Mouse (Mus musculus) megakaryocyte, embryonic 14.5 days (primary cell): ENCODE data around the gene Prss32. TPM values are rescaled to one million over a fixed set of nuclear protein-coding genes. Genes with fewer than 3 reads are reported as not detected.
"Not testable (repeated sequence)": the region's sequence is repeated elsewhere in the genome, so short reads cannot be mapped to it uniquely, and the experiment has no call there.

ENCODE experiments used
- H3K27me3 ChIP-seq: replicated peaks from 2 replicates; pipeline ENCODE3; 2012; ENCODE audit warnings: inconsistent platforms
- H3K36me3 ChIP-seq: replicated peaks from 2 replicates; pipeline ENCODE3; 2012; ENCODE audit warnings: low read length, inconsistent platforms, mixed read lengths
- H3K4me1 ChIP-seq: 2 replicates; pipeline ENCODE4 v1.6.1; 2012; ENCODE audit warnings: inconsistent platforms
- H3K4me3 ChIP-seq: replicated peaks from 2 replicates; pipeline ENCODE3; 2012; ENCODE audit warnings: moderate library complexity, mild to moderate bottlenecking, inconsistent platforms
- H3K9me3 ChIP-seq: 2 replicates; pipeline ENCODE4 v1.6.1; 2012; ENCODE audit warnings: inconsistent platforms
- FLI1 ChIP-seq: IDR thresholded peaks from 2 replicates; pipeline ENCODE4 v1.6.1; 2012; ENCODE audit warnings: low read length, inconsistent platforms, mixed read lengths
- GATA1 ChIP-seq: IDR thresholded peaks from 3 replicates; pipeline ENCODE4 v1.6.1; 2012; ENCODE audit warnings: mixed read lengths, low read length, inconsistent platforms, borderline replicate concordance
- polyA plus RNA-seq: library from polyadenylated mRNA; stranded (reverse); fragments of >175 nt; gene quantifications from 2 replicates; pipeline ENCODE4 v1.2.3, GENCODE M21; 2012; ENCODE audit warnings: low replicate concordance; ENCODE audit not compliant: insufficient read depth

Gene Prss32
- polyA plus RNA-seq, 1 experiment: not detected

DNA sequence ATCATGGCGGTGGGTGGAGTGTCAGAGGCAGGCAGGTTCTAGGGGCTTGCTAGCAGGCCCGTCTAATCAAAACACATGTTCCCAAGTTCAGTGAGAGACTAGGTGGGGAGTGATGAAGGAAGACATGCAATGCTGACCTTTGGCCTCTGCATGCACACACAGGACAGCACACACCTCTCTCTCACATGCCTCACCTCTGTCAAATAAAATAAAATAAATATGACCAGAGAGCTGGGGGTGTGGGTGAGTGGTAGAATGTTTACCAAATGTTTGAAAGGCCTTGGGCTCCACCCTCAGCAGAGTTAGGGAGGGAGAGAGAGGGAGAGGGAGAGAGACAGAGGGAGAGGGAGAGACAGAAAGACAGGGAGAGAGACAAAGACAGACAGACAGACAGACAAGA is 14.3 kb downstream of the Prss32 start:
- Histone ChIP-seq H3K9me3 (0 out of 2 replicates have a peak, but pooled peaks cover under 1% of the 10 kb centered on the region), H3K27me3 (peaks cover 32% of the 10 kb centered on the region), H3K4me1 (peaks cover 5% of the 10 kb centered on the region; the same call in 1 of the 2 replicates), H3K4me3 (no peak overlapping the region), H3K36me3 (no peaks in the 10 kb centered on the region)
- TF ChIP-seq FLI1: no peak

DNA sequence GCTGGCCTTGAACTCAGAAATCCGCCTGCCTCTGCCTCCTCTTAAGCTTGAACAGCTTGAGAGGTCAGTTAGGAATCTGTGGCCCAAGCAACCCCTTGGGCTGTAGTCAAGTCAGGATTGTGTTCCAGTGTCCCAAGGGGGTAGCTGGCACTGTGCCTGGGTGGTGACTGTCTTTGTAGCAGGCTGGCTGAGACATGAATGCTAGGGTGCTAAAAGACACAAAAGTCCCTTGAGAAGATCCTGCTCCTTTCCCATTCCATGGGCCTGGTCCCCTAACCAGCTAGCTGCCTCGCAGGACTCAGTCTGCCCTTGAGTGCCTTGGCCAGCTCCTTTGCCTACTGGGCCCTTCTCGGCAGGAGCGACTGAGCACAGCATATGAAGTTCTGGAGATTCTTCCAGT is 19.3 kb downstream of the Prss32 start:
- Histone ChIP-seq H3K27me3 (peaks cover 28% of the 10 kb centered on the region), H3K9me3 (peaks cover 18% of the 10 kb centered on the region), H3K4me1 (no peaks in the 10 kb centered on the region), H3K36me3 (no peaks in the 10 kb centered on the region), H3K4me3 (no peak overlapping the region)
- TF ChIP-seq FLI1 (no peak), GATA1 (no peak)

DNA sequence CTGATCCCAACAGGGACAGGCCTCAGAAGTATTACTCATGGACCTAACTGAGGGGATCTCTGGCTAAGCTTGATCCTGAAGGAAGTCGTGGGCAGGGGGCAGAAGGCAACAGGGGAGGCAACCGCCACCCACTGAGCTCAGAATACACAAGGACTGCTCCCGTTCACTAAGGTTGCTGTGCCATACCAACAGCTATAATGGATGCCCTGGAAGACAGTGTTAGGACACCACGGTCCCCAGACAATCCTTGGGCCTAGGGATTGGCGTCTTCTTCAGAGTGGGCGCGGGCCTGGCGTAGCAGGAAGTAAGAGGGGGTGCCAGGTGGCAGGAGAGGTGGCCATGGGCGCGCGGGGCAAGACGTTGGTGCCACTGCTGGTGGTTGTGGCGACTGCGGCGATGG is 24.1 kb downstream of the Prss32 start, which contains the start of gene Prss21:
Gene Prss21 (plus strand): TSS at position 301 of the 400 bp plus-strand sequence.
- Histone ChIP-seq H3K36me3 (no peaks in the 10 kb centered on the region), H3K4me3 (no peak within 1 kb of the TSS), H3K9me3 (peaks cover 22% of the 10 kb centered on the region), H3K4me1 (no peaks in the 10 kb centered on the region), H3K27me3 (peaks cover 30% of the 10 kb centered on the region)
- TF ChIP-seq FLI1 (no peak), GATA1 (no peak)

DNA sequence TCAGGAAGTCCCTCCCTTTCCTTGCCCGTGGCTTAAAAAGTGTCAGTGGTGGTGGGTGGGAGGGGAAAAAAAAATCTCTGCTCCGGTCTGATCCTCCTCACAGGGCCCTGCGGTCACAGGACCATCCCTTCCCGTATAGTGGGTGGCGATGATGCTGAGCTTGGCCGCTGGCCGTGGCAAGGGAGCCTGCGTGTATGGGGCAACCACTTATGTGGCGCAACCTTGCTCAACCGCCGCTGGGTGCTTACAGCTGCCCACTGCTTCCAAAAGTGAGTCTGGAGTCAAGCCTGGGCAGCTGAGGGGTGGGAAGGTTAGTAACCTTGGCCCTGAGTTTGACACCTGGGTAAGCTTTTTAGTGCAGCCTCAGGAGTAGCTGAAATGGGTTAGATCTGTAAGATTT is 24.9 kb downstream of the Prss32 start:
- no peak overlapping the region for H3K4me3 ChIP-seq
- TF ChIP-seq GATA1 (no peak), FLI1 (no peak)
- no peaks in the 10 kb centered on the region for H3K36me3 ChIP-seq
- peaks cover 15% of the 10 kb centered on the region for H3K9me3 ChIP-seq
- H3K4me1 ChIP-seq: no peaks in the 10 kb centered on the region
- peaks cover 26% of the 10 kb centered on the region for H3K27me3 ChIP-seq

DNA sequence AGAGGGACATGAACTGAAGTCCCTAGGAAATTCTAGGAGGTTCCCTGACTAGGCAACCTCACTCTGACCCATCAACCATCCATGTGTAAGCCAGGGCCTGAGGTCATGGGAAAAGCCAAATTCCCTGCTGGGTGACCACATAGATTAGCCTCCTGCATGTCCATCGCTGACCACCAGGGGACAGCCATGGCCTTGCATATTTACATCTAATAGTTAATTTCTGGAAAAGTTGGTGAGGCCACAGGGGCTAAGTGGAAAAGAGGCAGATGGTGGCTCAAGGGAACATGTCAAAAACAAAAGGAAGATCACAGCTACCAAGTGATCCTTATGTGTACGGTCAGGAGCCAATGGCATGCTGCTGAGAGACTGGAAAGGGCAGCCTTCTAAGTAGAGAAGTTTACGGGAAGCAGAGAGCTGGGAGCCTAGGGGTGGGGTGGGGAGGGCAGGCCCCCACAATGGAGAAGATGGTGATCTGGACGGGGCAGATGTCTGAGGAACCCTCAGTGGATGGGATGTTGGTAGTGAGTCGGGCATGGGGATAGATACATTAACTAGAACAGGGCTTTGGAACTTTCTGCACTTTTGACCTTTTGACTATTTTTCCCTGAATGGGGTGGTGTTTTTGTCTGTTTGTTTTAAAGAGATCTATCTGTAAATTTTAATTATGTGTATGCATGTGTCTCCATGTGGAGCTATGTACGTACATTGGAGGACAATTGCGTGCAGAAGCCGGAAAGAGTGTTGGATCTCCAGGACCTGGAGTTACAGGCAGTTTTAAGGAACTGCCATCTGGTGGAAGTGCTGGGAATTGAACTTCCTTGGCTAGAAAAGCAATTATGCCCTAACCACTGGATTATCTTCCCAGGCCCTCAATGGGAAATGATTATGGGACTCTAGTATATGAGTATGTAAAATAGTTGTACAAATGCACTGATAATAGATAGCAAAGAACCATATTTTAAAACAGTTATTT is 30.5 kb downstream of the Prss32 start:
- 0 out of 2 replicates have a peak, but pooled peaks cover 4% of the 10 kb centered on the region for H3K4me1 ChIP-seq
- peaks cover 21% of the 10 kb centered on the region for H3K27me3 ChIP-seq
- no peak for TF ChIP-seq FLI1
- no peak for TF ChIP-seq GATA1
- H3K4me3 ChIP-seq: no peak overlapping the region
- no peaks in the 10 kb centered on the region for H3K36me3 ChIP-seq
- H3K9me3 ChIP-seq: peaks cover 3% of the 10 kb centered on the region; the same call in 1 of the 2 replicates

DNA sequence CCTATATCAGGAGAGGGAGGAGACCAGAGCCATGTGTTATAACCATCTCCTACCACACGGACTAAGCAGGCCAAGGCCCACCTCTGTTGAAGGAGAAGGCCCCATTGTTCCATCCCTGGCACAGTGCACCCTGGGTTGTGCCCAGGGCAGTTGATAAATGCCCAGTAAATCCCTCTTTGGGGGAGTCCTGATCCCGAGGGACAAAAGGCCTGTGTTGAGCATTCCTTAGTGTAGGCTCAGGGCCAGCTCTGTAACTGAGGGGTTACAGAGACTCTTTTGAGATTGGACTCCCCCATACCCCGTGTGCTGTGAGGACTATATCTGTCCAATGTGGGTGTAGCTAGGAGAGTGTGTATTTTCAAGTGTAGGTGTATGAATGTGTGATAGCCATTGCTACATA is 33.1 kb downstream of the Prss32 start:
- Histone ChIP-seq H3K4me3 (no peak overlapping the region), H3K9me3 (no peaks in the 10 kb centered on the region), H3K4me1 (0 out of 2 replicates have a peak, but pooled peaks cover 4% of the 10 kb centered on the region), H3K27me3 (peaks cover 13% of the 10 kb centered on the region), H3K36me3 (no peaks in the 10 kb centered on the region)
- TF ChIP-seq FLI1 (no peak), GATA1 (no peak)

DNA sequence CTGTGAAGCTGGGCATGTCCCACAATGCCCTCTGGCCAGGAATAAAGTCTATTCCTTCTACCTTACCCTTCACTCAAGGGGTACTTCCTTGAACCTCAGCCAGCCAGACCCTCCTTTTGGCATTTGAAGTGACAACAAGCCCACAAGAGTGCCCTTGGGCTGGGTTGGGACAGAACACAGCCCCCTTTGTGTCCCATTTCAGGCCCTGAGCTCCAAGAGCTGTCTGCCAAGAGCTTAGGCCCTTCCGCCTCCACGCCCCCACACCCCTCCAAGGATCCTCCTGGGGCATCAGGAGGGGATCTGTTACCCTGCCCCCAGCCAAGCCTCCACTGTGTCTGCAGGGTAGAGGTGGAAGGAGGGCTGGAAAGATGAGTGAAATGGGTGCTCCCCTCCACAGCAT is 33.5 kb downstream of the Prss32 start:
- Histone ChIP-seq H3K27me3 (peaks cover 9% of the 10 kb centered on the region), H3K4me1 (0 out of 2 replicates have a peak, but pooled peaks cover 4% of the 10 kb centered on the region), H3K36me3 (no peaks in the 10 kb centered on the region), H3K9me3 (no peaks in the 10 kb centered on the region), H3K4me3 (no peak overlapping the region)
- no peak for TF ChIP-seq FLI1
- no peak for TF ChIP-seq GATA1

DNA sequence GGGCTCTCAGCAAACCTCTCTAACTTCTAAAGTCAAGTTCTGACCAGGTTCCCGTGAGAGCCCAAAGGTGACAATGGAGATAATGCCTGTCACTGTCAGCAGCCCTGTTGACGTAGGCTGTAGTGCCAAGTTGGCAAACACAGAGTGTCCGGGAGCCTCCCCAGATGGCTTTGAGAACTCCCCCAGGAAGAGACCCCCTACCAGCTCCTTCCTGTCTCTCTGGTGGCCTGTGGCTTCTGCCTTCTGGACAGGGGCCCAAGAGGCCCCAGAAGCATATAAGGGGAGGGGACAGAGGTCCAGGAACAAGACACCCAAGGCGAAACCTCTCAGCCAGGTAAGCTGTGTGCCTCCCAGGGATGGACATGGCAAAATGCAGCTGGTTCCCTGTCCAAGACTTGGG is 36.9 kb downstream of the Prss32 start, which contains the start of the genes Dcpp1 and Dcpp2:
Gene Dcpp1 (plus strand): TSS at position 301 of the 400 bp plus-strand sequence.
Gene Dcpp2 (plus strand): TSS at position 305 of the 400 bp plus-strand sequence.
- not testable (repeated sequence) for H3K27me3 ChIP-seq, H3K4me3 ChIP-seq, H3K9me3 ChIP-seq, H3K4me1 ChIP-seq, H3K36me3 ChIP-seq

Other genes starting within 250 kb of the Prss32 start
- gene Zfp13, start 244.4 kb upstream of the Prss32 start, polyA plus RNA-seq: 0.96 TPM in 1 of 2 replicates, not detected in the other
- not detected in 2 replicates for gene Zscan10, start 243.0 kb upstream of the Prss32 start, polyA plus RNA-seq
- not detected in 2 replicates for gene Mmp25, start 198.6 kb upstream of the Prss32 start, polyA plus RNA-seq
- not detected in 2 replicates for gene Bicdl2, start 183.3 kb upstream of the Prss32 start, polyA plus RNA-seq
- 263 and 516 TPM in 2 replicates for gene Hcfc1r1, start 170.3 kb upstream of the Prss32 start, polyA plus RNA-seq
- 67.3 and 89.9 TPM in 2 replicates for gene Thoc6, start 170.0 kb upstream of the Prss32 start, polyA plus RNA-seq
- gene Tnfrsf12a, start 166.4 kb upstream of the Prss32 start, polyA plus RNA-seq: 3.1 TPM in 1 of 2 replicates, not detected in the other
- gene Cldn6, start 164.6 kb upstream of the Prss32 start, polyA plus RNA-seq: 0.48 TPM in 1 of 2 replicates, not detected in the other
- not detected in 2 replicates for gene Cldn9, start 159.8 kb upstream of the Prss32 start, polyA plus RNA-seq
- gene 1520401A03Rik, start 121.1 kb upstream of the Prss32 start, polyA plus RNA-seq: 0.22 TPM in 1 of 2 replicates, not detected in the other
- 43.9 and 71.2 TPM in 2 replicates for gene Pkmyt1, start 117.5 kb upstream of the Prss32 start, polyA plus RNA-seq
- gene Paqr4, start 103.0 kb upstream of the Prss32 start, polyA plus RNA-seq: 1.7 TPM in 1 of 2 replicates, not detected in the other
- gene Kremen2, start 98.0 kb upstream of the Prss32 start, polyA plus RNA-seq: not detected in 2 replicates
- gene Flywch1, start 72.3 kb upstream of the Prss32 start, polyA plus RNA-seq: 6.0 and 53.7 TPM in 2 replicates
- 17.2 and 29.2 TPM in 2 replicates for gene Flywch2, start 57.8 kb upstream of the Prss32 start, polyA plus RNA-seq
- 117 and 357 TPM in 2 replicates for gene Srrm2, start 53.3 kb upstream of the Prss32 start, polyA plus RNA-seq
- gene Elob, start 14.7 kb upstream of the Prss32 start, polyA plus RNA-seq: 484 and 719 TPM in 2 replicates
- not detected in 2 replicates for gene Prss33, start 7.8 kb upstream of the Prss32 start, polyA plus RNA-seq
- gene Prss41, start 317 bp downstream of the Prss32 start, polyA plus RNA-seq: 0.28 TPM in 1 of 2 replicates, not detected in the other
- not detected in 2 replicates for gene Prss21, start 24.2 kb downstream of the Prss32 start, polyA plus RNA-seq
- not detected in 2 replicates for gene Dcpp1, start 37.0 kb downstream of the Prss32 start, polyA plus RNA-seq
- not detected in 2 replicates for gene Dcpp2, start 37.0 kb downstream of the Prss32 start, polyA plus RNA-seq
- gene Dcpp3, start 73.6 kb downstream of the Prss32 start, polyA plus RNA-seq: not detected in 2 replicates
- gene Sbp, start 97.8 kb downstream of the Prss32 start, polyA plus RNA-seq: not detected in 2 replicates
- gene Sbpl, start 111.4 kb downstream of the Prss32 start, polyA plus RNA-seq: not detected in 2 replicates
- gene Prss30, start 136.7 kb downstream of the Prss32 start, polyA plus RNA-seq: 0.09 TPM in 1 of 2 replicates, not detected in the other
- gene Prss22, start 154.2 kb downstream of the Prss32 start, polyA plus RNA-seq: 2.3 and 9.3 TPM in 2 replicates
- gene Prss27, start 194.3 kb downstream of the Prss32 start, polyA plus RNA-seq: not detected in 2 replicates
- 5.6 and 38.5 TPM in 2 replicates for gene Kctd5, start 229.6 kb downstream of the Prss32 start, polyA plus RNA-seq